Mouse (Mus musculus): ENCODE measurements around the gene Aspdh.
A peak's percentile ranks its signal among the peaks of the same experiment; 100 is the strongest.

Aspdh gene

DNA sequence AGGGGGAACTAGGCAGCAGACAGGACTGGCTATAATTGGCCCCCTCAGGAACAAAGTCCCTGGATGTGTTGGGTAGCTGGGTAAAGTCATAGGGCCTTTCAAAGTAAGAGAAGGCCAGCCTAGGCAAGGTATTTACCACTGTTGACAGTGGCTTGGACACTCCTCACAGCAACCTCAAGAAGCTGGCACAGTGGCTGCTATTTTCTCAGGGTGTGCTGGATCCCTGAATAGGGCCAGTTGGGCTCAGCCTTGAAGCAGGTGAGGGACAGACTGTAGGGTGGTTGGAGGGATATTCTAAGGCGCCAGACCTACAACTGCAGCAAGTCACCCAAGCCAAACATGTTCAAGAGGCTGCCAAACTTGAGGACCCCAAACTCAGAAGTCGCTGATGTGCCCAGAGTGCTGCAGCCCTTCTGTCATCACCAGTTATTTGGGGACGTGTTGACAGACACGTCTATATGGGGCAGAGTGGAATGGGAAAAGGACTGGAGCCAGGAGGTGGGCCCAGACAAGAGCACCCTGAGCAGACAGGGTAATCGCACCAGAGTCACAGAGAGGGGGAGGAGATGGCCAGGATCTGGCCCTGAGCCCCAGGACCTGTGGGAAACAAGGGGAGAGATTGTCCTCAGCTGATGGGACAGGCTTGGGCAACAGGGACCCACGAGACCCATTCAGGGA, 6.8 kb downstream of the Aspdh start:
- DNase-seq (ENCODE audit: low spot score) = no peak

- no peak for DNase-seq (ENCODE audit: low spot score)
Observed at GRCm38 (mm10) chr7:44472558-44472885, 7.3 kb downstream of the Aspdh start.

DNA sequence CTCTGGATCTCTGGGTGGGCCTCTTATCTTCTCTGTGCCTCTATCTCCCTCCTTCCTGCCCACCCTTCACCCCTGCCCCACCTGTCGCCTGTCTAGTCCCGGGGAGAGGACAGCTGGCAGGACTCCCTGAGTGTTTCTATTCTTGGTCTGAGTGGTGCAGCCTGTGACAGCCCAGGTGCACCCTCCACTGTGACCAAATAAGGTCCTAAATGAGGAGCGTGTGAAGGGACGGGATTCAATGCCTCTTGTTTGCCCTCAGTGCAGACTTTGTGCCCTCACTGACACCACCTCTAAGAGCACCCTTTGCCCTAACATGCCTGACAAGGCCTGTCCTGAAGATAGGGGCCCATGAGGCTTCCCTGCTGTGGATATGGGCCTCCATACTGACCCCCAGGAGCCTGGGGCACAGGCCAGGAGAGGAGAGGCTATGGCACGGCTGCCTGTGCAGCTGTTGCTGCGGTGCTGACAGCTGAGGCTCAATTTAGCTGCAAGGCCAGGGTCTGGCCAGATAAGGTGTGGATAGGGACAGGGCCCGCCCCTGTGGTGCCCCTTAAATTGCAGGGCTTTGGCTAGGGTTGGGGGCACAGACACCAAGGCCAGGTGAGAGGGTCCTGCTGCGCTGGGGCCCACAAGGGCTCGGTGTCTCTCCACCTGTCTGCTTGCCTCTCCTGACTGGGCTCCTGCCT, 7.9 kb downstream of the Aspdh start:
- DNase-seq (ENCODE audit: low spot score) = peak; percentile 41

DNA sequence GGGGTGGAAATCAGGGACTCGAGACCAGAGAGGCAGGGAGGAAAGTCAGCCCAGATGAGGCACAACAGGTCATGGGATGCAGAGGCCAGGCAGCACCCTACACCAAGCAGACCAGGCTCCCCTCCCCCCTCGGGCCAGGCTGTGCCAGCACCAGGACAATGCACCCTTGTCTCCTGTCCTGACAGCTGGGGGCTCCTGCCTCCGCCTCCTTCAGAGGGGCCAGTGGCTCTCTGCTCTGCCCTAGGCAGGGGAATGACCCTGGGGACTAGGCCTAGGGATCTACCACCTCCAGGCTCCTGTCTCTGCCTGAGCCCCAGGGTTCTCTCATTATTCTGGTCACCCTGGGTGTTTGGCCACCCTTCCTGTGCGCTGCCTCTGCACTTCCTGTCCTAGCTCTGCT, 9.2 kb downstream of the Aspdh start:
- peak; percentile 78 for DNase-seq (ENCODE audit: low spot score)

GRCm38 (mm10) chr7:44475046-44475614, 9.9 kb downstream of the Aspdh start:
- peak; percentile 34 for DNase-seq (ENCODE audit: low spot score)

DNA sequence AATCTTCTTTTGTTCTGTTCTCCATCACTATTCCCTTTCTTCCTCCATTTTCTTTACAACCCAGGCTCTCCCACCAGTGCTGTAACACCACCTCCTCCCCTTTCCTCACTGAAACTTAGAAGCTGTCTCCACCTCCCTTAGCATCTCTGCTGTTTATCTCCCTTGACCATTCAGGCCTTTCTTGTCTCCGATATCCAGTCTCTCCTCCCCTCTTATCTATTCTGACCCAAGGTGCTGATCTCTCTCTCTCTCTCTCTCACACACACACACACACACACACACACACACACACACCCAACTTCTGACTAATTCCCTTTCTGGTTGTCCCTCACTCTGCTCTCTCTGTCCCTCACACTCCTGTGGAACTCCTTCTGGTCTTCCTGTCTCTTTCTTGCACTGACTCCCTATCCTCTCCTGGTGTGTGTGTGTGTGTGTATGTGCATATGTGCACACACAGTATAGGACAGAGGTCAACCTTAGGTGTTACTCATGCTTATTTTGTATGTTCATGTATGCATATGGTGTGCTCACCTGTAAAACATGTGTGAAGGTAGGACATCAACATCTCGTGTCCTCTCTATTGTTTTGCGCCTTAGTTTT, 17.7 kb downstream of the Aspdh start:
- no peak for DNase-seq (ENCODE audit: low spot score)

DNA sequence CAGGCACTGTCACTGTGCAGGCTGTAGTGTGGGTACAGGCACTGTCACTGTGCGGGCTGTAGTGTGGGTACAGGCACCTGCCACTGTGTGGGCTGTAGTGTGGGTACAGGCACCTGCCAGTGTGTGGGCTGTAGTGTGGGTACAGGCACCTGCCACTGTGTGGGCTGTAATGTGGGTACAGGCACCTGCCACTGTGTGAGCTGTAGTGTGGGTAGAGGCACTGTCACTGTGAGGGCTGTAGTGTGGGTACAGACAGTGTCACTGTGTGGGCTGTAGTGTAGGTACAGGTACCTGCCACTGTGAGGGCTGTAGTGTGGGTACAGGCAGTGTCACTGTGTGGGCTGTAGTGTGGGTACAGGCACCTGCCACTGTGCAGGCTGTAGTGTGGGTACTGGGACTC, 18.9 kb downstream of the Aspdh start:
- no peak for DNase-seq (ENCODE audit: low spot score)

- DNase-seq (ENCODE audit: low spot score) = peak; percentile 88
Observed at GRCm38 (mm10) chr7:44484841-44485571, 19.8 kb downstream of the Aspdh start.

- DNase-seq (ENCODE audit: low spot score) = peak; percentile 40
Observed at GRCm38 (mm10) chr7:44485572-44486195, 20.5 kb downstream of the Aspdh start.

DNA sequence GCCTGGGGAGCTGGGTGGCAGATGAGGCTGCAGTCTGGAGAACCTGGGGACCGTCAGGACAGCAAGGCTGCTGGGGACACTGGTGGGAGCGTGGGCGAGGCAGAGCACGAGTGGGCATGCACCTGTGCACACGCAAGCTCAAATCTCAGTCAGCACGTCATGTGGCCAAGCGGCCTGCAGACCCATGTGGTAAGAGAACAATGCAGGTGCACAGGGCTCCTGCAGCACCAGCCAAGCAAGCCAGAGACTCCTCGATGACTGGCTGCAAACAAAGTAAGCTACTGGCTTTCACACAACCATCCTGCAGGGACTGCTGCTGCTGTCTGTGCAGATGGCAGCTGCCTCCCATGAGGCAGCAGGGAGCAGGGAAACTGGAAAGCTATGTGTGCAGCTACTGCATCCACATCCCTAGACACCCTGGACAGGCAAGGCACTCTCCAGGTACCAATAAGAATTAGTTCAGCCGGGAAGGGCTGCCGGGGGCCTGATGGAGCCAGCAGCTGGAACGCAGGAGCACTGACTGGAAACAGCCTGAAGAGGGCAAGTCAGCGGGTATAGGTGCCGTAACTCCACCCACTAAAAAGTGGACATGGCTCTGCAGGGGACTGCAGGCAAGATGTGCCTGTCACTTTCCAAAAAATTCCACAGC, 21.9 kb downstream of the Aspdh start:
- peak; percentile 34 for DNase-seq (ENCODE audit: low spot score)

DNA sequence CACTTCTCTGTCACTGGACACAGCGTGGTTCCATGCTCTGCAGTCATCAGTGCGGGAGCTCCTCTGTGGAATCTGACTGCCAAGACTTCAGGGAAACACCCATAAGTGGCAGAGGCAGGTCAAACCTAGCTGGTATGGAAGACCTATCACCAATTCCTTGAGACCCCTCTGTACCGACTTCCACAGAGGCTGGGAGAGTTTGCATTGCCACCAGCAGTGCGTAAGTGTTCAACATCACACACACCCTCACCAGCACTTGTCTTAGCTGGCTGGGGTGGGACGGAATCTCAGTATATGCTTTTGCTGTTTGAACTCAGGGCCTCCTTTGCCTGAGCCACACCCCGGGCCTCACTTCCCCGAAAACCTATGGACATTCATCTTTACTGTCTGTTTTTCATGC, 22.7 kb downstream of the Aspdh start:
- no peak for DNase-seq (ENCODE audit: low spot score)

DNA sequence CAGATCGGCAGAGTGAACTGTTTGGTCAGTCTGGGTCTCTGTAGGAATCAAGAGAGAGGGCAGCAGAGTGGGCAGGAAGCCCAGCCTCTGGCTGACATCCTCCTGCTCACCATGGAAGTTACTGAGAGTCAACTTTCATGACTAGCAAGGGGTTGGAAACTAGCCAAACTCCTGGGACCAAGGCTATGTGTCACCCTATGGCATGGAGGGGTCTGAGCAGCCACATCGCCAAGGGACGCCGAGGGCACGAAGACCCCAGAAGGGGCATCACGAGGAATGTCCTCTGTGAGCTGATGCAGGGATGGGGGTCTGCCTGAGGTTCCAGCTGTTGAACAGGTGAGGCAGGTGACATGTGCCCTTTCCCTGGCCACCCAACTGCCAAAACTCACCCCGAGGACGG, 23.4 kb downstream of the Aspdh start:
- DNase-seq (ENCODE audit: low spot score) = no peak

DNA sequence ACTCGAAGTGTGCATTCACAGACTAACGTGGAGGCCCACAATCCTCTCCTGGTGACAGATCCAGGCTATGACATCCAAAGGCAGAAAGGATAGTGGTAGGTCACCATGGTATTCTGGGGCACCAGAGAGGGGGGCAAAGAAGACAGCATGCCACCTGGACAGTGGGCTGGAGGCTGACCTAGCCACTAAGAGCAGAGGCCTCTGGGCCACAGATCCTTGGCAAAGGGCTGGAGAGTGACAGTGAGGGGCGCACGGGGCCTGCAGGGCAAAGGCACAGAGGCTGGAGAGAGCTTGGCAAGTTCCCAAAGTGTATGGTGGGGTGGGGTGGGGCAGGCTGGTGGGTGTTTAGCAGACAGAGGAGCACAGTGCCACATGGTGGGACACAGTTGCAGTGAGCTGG, 25.1 kb downstream of the Aspdh start:
- peak; percentile 46 for DNase-seq (ENCODE audit: low spot score)

GRCm38 (mm10) chr7:44491391-44491790, 26.2 kb downstream of the Aspdh start:
- DNase-seq (ENCODE audit: low spot score) = peak; percentile 40

DNA sequence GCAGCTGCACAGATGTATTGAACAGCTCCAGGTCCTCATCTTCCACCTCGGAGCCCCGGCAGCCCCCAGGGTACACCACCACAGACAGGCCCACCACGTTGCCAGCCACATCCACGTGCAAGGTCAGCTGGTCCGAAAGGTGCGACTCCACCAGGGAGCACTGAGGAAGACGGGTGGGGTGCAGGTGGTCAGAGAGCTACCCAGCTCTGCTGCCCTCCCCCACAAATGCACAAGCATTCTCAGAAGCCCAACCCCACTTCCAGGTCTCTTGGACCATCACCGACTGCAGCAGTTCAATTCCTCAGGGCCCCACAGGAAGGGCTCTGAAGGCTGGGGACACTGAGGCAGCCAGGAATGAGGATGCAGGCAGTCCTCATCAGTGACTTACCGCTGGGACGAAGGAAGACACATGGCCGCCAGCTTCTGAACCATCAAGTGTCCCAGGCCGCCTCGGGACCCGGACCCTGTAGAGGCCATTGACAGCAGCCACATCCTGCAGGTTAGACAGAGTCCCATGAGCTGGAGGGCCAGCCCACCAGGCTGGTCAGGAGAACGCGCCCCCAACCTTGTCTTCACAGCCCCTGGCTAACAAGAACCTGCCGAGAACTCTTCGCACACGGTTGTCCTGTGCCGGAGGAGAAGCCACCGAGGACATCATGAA, 27.1 kb downstream of the Aspdh start:
- peak; percentile 42 for DNase-seq (ENCODE audit: low spot score)

DNA sequence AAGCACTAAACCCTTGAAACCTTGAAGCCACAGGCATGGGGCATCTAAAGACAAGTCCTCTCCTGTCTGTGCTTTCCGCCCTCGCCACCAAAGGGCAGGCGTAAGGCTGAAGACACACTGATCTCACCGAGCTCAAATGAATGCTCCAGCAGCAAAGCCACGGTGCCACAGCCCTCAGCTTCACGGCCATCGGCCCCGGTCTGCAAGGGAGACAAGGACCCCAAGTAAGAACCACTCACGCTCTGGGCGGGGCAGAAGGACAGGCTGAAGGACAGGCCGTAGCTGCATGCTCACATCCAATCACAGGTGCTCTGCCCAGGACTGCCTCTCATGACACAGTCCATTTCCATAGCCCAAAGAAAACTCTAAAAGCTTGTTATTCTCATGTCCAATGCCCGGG, 29.5 kb downstream of the Aspdh start:
- DNase-seq (ENCODE audit: low spot score) = peak; percentile 52

GRCm38 (mm10) chr7:44495086-44495485, 29.9 kb downstream of the Aspdh start:
- peak; percentile 35 for DNase-seq (ENCODE audit: low spot score)

GRCm38 (mm10) chr7:44495992-44496770, 31.0 kb downstream of the Aspdh start, which contains the start of the genes Emc10 and Fam71e1:
Gene Emc10, minus strand, starts transcription at chr7:44496529.
Gene Fam71e1, plus strand, starts transcription at chr7:44496581.
- DNase-seq (ENCODE audit: low spot score) = peak; percentile 97

- DNase-seq (ENCODE audit: low spot score) = no peak
Observed at GRCm38 (mm10) chr7:44496771-44497109, 31.5 kb downstream of the Aspdh start.

Data from testis, postnatal 10 days (tissue).